In genomic region chr4:120148291-120149141, GRCm38 (mm10) we compare ENCODE assay signal across 7 mouse cellular contexts. TPM values are rescaled to one million over a fixed set of nuclear protein-coding genes. Genes with fewer than 3 reads are reported as not detected.
DNase-seq lines count a peak whose midpoint lies in the region; ATAC-seq and TF ChIP-seq lines count a peak whose summit lies in the region.

No protein-coding gene starts in this region.

- peak; percentile 77 for ATAC-seq in embryonic facial prominence, embryonic 15.5 days (ENCODE audit: insufficient number of reproducible peaks, low FRiP score, low TSS enrichment, low read depth)
- ATAC-seq in limb, embryonic 14.5 days (ENCODE audit: low FRiP score, low read depth) = peak; percentile 86
- peak; percentile 81 for ATAC-seq in midbrain, postnatal 0 days (ENCODE audit: low FRiP score)

- H3K9me3 ChIP-seq in embryonic facial prominence, embryonic 15.5 days (replicated peaks) = no peaks in the 10 kb centered on the region
- H3K9me3 ChIP-seq in heart, embryonic 10.5 days = no peaks in the 10 kb centered on the region
- no peaks in the 10 kb centered on the region for H3K9me3 ChIP-seq in limb, embryonic 14.5 days (ENCODE audit: control insufficient read depth, low read length)
- no peaks in the 10 kb centered on the region for H3K9me3 ChIP-seq in midbrain, postnatal 0 days (ENCODE audit: low read length)

- no peak; the same call in 1 of the 2 replicates for TF ChIP-seq CTCF in midbrain, postnatal 0 days (IDR thresholded peaks at IDR 0.05)

- TF ChIP-seq POLR2A in limb, embryonic 14.5 days (IDR thresholded peaks at IDR 0.05; ENCODE audit: borderline replicate concordance, extremely low read depth, insufficient read depth, insufficient read length) = no peak

- WGBS in embryonic facial prominence, embryonic 15.5 days = 5% methylated on average over 45 of the region's 45 CpGs
- WGBS in heart, embryonic 10.5 days = 4% methylated on average over 45 of the region's 45 CpGs
- WGBS in limb, embryonic 14.5 days = 6% methylated on average over 40 of the region's 45 CpGs
- WGBS in midbrain, postnatal 0 days = 7% methylated on average over 45 of the region's 45 CpGs

- peak overlapping the region; percentile 25 for H3K4me3 ChIP-seq in embryonic facial prominence, embryonic 15.5 days (replicated peaks)
- H3K4me3 ChIP-seq in heart, embryonic 10.5 days = peak overlapping the region; percentile 46
- peak overlapping the region; percentile 13 for H3K4me3 ChIP-seq in limb, embryonic 14.5 days (replicated peaks; ENCODE audit: low read length)
- H3K4me3 ChIP-seq in midbrain, postnatal 0 days (ENCODE audit: low read depth, low read length) = peak overlapping the region; percentile 6; the same call in 1 of the 2 replicates

- no peaks in the 10 kb centered on the region for H3K36me3 ChIP-seq in embryonic facial prominence, embryonic 15.5 days
- no peaks in the 10 kb centered on the region for H3K36me3 ChIP-seq in heart, embryonic 10.5 days
- H3K36me3 ChIP-seq in limb, embryonic 14.5 days (ENCODE audit: control insufficient read depth, insufficient read depth, low read length) = no peaks in the 10 kb centered on the region
- H3K36me3 ChIP-seq in midbrain, postnatal 0 days (ENCODE audit: insufficient read depth, low read length) = no peaks in the 10 kb centered on the region

- peak; percentile 91 to 93 for DNase-seq in adrenal gland, postnatal 36 days
- peak; percentile 96 for DNase-seq in heart, embryonic 10.5 days (ENCODE audit: low spot score)
- DNase-seq in kidney, adult 8-10 months = peak; percentile 33 to 52
- peak; percentile 75 for DNase-seq in limb, embryonic 14.5 days (ENCODE audit: low spot score)
- DNase-seq in midbrain, postnatal 0 days (ENCODE audit: low spot score) = peak; percentile 66
- DNase-seq in testis, postnatal 10 days (ENCODE audit: low spot score) = peak; percentile 87

- H3K4me2 ChIP-seq in embryonic facial prominence, embryonic 15.5 days (replicated peaks) = peak overlapping the region; percentile 47
- peak overlapping the region; percentile 46 for H3K4me2 ChIP-seq in limb, embryonic 14.5 days (replicated peaks; ENCODE audit: low read depth, low read length, severe bottlenecking)
- peak overlapping the region; percentile 35 for H3K4me2 ChIP-seq in midbrain, postnatal 0 days (ENCODE audit: low read depth, low read length, poor library complexity, severe bottlenecking)

- H3K9ac ChIP-seq in embryonic facial prominence, embryonic 15.5 days = no peak overlapping the region; the same call in 1 of the 2 replicates
- peak overlapping the region; percentile 40 for H3K9ac ChIP-seq in limb, embryonic 14.5 days (ENCODE audit: low read depth, low read length, severe bottlenecking)
- H3K9ac ChIP-seq in midbrain, postnatal 0 days (replicated peaks; ENCODE audit: low read length, poor library complexity, severe bottlenecking) = peak overlapping the region; percentile 44; the same call in 1 of the 2 replicates

- peaks cover 18% of the 10 kb centered on the region for H3K4me1 ChIP-seq in embryonic facial prominence, embryonic 15.5 days
- H3K4me1 ChIP-seq in heart, embryonic 10.5 days = peaks cover 39% of the 10 kb centered on the region
- H3K4me1 ChIP-seq in limb, embryonic 14.5 days (ENCODE audit: control insufficient read depth, insufficient read depth, low read length) = no peaks in the 10 kb centered on the region
- peaks cover 4% of the 10 kb centered on the region; the same call in 1 of the 2 replicates for H3K4me1 ChIP-seq in midbrain, postnatal 0 days (ENCODE audit: insufficient read depth, low read length)

- no peaks in the 10 kb centered on the region for H3K27me3 ChIP-seq in embryonic facial prominence, embryonic 15.5 days
- H3K27me3 ChIP-seq in heart, embryonic 10.5 days (ENCODE audit: insufficient read depth, poor library complexity, severe bottlenecking) = peaks cover 26% of the 10 kb centered on the region
- H3K27me3 ChIP-seq in limb, embryonic 14.5 days (ENCODE audit: control insufficient read depth, insufficient read depth, low read length) = no peaks in the 10 kb centered on the region
- H3K27me3 ChIP-seq in midbrain, postnatal 0 days (ENCODE audit: insufficient read depth, low read length) = no peaks in the 10 kb centered on the region

- peak overlapping the region; percentile 70 for H3K27ac ChIP-seq in embryonic facial prominence, embryonic 15.5 days (replicated peaks)
- peak overlapping the region; percentile 85 for H3K27ac ChIP-seq in heart, embryonic 10.5 days
- H3K27ac ChIP-seq in limb, embryonic 14.5 days (replicated peaks; ENCODE audit: low read depth, low read length) = no peak overlapping the region; the same call in 1 of the 2 replicates
- no peak overlapping the region for H3K27ac ChIP-seq in midbrain, postnatal 0 days (ENCODE audit: low read depth, low read length)

RNA-seq across cellular contexts. Expression of gene Edn2, which starts 12.5 kb away (rescaled TPM):
- not detected for total RNA-seq in adrenal gland, postnatal 36 days (2021)
- 10.1 and 10.6 TPM in 2 replicates for polyA plus RNA-seq in embryonic facial prominence, embryonic 15.5 days (2015; fragmentation: Nextera tagmentation; extraction: Ambion mirVana)
- 0.46 and 0.60 TPM in 2 replicates for polyA plus RNA-seq in heart, embryonic 10.5 days (2016; fragmentation: Nextera tagmentation; extraction: Ambion mirVana)
- polyA plus RNA-seq in limb, embryonic 14.5 days (2012; rRNA removed) = 2.3 and 2.7 TPM in 2 replicates
- polyA plus RNA-seq in limb, embryonic 14.5 days (2014; fragmentation: Nextera tagmentation; extraction: Ambion mirVana) = 2.3 and 2.9 TPM in 2 replicates
- total RNA-seq in midbrain, postnatal 0 days (2014; rRNA removed) = 0.38 TPM in 1 of 2 replicates, not detected in the other
- polyA plus RNA-seq in midbrain, postnatal 0 days (2015; fragmentation: Nextera tagmentation; extraction: Ambion mirVana) = 0.10 and 0.29 TPM in 2 replicates

Comparison
In these comparisons a context has a peak if more than half of its experiments do, and no peak if none do; other contexts are left out.
1. DNase-seq: peak in every context shown above with its lines; median percentile 96 in heart, embryonic 10.5 days; 92 in adrenal gland, postnatal 36 days; 87 in testis, postnatal 10 days; 75 in limb, embryonic 14.5 days; 66 in midbrain, postnatal 0 days; 42 in kidney, adult 8-10 months.
2. H3K27ac ChIP-seq: peak in embryonic facial prominence, embryonic 15.5 days (single experiment) and heart, embryonic 10.5 days (single experiment); none in limb, embryonic 14.5 days (single experiment) and midbrain, postnatal 0 days (single experiment).
3. Peak in every context shown above with its lines, with median percentiles within 50 percentile points of each other: ATAC-seq, H3K4me2 ChIP-seq and H3K4me3 ChIP-seq.